Mouse (Mus musculus) c-Kit-positive CD71-positive TER-119-positive erythroid progenitor cells, embryonic 14.5 days (primary cell): ENCODE measurements around the gene Slc13a2.

Experiments
- DNase-seq: peaks from one replicate; pipeline ENCODE4 v3.0.0-alpha.2; 2013; ENCODE audit warnings: low spot score

The Slc13a2 gene

DNA sequence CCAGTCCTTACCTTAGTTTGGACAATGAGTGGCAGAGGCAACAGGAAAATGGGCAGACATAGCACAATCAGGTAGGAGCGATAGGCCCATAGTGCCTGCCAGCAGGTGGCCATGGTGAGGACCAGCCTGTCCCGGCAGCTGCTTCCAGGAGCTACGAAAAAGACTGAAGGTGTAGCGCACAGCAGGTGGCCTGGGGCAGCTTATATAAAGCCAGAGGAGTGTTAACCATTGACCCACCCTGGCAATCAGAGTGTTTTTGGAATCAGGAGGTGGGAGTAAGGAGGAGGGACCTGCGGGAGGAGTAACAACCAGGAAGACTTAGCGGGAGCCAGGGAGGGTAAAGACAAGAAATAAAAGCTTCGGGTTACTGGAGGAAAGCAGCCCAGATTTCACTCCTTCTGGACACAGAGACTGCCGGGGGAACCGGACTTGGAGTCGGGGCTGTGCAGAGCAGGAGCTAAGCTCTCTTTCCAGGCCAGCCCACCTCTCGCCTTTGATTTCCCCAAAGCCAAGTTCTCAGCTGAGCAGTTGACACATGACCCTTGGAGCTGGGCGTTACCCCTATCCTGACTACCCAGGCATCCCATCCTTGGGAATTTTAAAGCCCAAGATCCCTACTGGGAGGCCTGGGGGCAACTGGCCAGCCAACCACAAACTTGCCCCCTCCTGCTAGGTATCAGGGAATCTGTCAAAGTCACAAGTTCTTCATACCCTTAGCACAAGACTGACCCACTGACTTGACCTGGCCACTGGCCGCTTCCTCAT is at the start of gene Slc13a2:
Gene Slc13a2, minus strand, starts transcription at position 163 of the 765 bp plus-strand sequence.
- no peak for DNase-seq

- DNase-seq: no peak
These were observed 49.5 kb upstream of the Slc13a2 start for GRCm38 (mm10) chr11:78471326-78472103.

DNA sequence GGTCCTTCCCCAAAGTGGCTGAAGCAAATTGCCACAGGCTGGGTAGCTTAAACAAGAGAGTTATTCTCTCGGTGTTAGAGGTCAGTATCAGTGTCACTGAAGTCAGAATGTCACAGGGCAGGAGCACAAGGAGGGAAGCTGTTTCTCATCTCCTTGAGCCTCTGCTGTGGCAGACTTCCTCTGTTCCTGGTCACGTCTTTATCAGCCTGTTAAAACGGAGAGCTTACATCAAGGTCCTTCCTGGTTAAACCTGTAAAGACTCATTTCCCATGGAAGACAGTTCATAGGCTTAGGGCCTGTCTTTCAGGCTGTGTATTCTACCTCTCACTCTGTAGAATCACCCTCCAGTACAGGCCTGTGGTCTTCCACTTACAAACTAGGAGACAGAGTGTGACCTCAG is 45.9 kb upstream of the Slc13a2 start:
- DNase-seq: no peak

GRCm38 (mm10) chr11:78467515-78467914 is 45.5 kb upstream of the Slc13a2 start:
- DNase-seq: no peak

GRCm38 (mm10) chr11:78466242-78466912 is 44.4 kb upstream of the Slc13a2 start:
- DNase-seq: no peak

- DNase-seq: peak; percentile 48
These were observed 43.7 kb upstream of the Slc13a2 start, which contains the start of gene Slc46a1 for GRCm38 (mm10) chr11:78465568-78466180. TSS of gene Slc46a1 (plus strand) at chr11:78465697.

GRCm38 (mm10) chr11:78465116-78465515 is 43.1 kb upstream of the Slc13a2 start:
- no peak for DNase-seq

- peak; percentile 56 for DNase-seq
These were observed 41.4 kb upstream of the Slc13a2 start for GRCm38 (mm10) chr11:78463286-78464036.

GRCm38 (mm10) chr11:78462669-78463068 is 40.7 kb upstream of the Slc13a2 start:
- DNase-seq: no peak

DNA sequence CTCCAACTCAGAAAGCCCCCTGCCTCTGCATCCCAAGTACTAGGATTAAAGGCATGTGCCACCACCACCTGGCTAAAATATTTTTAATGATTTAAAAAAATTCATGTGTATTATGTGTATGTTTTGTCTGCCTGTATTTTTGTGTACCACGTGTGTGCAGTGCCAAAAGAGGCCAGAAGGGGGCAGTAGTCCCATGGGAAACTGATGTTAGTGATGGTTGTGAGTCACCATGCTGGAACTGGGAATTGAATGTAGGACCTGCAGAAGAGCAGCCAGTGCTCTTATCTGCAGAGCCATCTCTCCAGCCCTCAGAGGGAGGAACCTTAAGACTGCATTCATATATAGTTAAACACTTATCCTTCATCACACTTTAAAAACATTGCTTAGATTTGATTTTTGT is 39.9 kb upstream of the Slc13a2 start:
- DNase-seq: no peak

DNA sequence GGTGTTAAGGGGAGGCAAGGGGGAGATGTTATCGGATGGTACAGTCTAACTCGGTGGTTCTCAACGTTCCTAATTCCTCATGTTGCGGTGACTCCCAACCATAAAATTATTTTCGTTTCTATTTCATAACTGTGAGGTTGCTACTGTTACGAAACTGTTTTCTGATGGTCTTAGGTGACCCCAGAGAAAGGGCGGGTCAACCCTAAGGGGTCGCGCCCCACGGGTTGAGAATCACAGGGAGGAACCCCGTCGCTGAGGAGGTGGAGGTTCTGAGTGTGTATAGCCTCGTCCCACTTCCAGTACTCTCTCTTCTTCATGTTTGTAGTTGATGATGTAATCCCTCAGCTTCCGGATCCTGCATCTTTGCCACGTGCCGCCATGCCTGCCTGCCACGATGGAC is 36.7 kb upstream of the Slc13a2 start:
- DNase-seq: no peak

GRCm38 (mm10) chr11:78455308-78455707 is 33.3 kb upstream of the Slc13a2 start:
- DNase-seq: peak; percentile 28

- DNase-seq: no peak
These were observed 32.3 kb upstream of the Slc13a2 start for GRCm38 (mm10) chr11:78454276-78454675.

DNA sequence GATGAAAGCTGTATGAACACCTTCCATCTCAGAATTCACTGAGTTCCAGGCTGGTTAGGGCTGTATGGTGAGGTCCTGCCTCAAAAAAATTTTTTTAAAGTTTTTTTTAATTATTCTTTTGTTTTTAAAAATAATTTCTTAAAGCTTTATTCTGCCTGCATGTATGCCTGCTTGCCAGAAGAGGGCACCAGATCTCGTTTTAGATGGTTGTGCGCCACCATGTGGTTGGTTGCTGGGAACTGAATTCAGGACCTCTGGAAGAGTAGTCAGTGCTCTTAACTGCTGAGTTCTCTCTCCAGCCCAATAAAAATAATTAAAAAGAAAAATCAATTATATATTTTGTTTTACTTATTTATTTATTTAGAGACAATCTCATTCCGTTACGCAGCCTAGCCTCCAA is 31.7 kb upstream of the Slc13a2 start:
- DNase-seq: peak; percentile 53

- DNase-seq: no peak
These were observed 28.3 kb upstream of the Slc13a2 start for GRCm38 (mm10) chr11:78450337-78450736.

DNA sequence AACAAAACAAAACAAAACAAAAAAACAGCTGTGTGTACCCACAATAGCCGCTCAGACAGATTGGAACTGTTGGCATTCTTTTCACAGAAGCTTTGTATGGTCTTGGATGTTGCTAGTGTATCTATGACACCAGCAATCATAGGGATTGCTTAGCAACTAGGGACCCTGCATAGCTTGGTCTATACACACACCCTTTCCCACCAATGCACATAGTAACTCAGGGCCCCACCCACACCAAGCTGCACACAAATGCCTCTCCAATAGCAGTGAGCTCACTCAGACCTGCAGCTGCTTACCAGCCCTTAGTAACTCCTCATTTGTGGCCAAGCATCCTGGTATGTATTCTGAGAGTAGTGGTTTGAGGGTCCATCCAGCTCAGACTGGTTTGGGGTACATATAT is 26.2 kb upstream of the Slc13a2 start:
- DNase-seq: no peak

GRCm38 (mm10) chr11:78447168-78447567 is 25.2 kb upstream of the Slc13a2 start:
- no peak for DNase-seq

- DNase-seq: no peak
These were observed 21.1 kb upstream of the Slc13a2 start for GRCm38 (mm10) chr11:78443115-78443514.

DNA sequence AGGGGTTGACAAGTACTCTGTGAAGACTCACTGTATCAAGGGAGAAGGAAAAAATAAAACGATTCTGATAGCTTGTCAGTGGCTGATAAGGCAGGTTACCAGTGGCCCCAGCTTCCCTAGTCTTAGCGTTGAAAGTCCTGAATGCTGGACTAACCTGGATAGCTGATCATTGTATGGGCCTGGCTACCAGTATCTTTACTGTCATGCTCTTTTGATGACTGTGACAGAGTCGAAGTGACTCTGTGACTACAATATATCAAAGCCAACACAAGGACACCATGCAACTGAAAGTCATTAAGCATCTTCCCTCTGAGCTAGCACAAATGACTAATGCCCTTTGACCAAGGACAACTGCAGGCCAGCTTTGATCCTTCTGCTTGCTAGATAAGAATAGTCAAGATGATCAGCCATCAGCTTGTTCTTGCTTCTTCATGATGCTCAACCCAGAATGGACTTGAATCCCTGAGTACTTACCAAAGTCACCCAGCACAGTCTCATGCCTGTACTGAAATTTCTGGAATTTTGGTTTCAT is 16.4 kb upstream of the Slc13a2 start:
- DNase-seq: no peak

GRCm38 (mm10) chr11:78437182-78437581 is 15.2 kb upstream of the Slc13a2 start:
- no peak for DNase-seq

GRCm38 (mm10) chr11:78435776-78436349 is 13.8 kb upstream of the Slc13a2 start:
- DNase-seq: peak; percentile 41
